Mouse (Mus musculus) embryonic facial prominence, embryonic 11.5 days (tissue): ENCODE results near the gene Cd3eap. TPM values are rescaled to one million over a fixed set of nuclear protein-coding genes. Genes with fewer than 3 reads are reported as not detected.

Experiments
- ATAC-seq: fragments of 200-750 bp; cut with Nextera tagmentation; replicated peaks from 2 replicates; pipeline ENCODE4 v1.8.0; 2017; ENCODE audit warnings: low read depth; ENCODE audit not compliant: insufficient number of reproducible peaks, low FRiP score, low TSS enrichment
- DNase-seq: peaks from one replicate; pipeline ENCODE4 v3.0.0-alpha.2; 2015; ENCODE audit warnings: low spot score
- H3K27ac ChIP-seq: fragments of 300-500 bp; sonication (generic); replicated peaks from 2 replicates; pipeline ENCODE4 v1.5.1; 2014; ENCODE audit warnings: mild to moderate bottlenecking, low read depth, low read length, control low read depth
- H3K27me3 ChIP-seq: fragments of 300-500 bp; sonication (generic); 2 replicates; pipeline ENCODE4 v1.6.1; 2014; ENCODE audit warnings: mild to moderate bottlenecking, low read length, moderate library complexity, mixed read lengths; ENCODE audit not compliant: control insufficient read depth, insufficient read depth
- H3K36me3 ChIP-seq: fragments of 300-500 bp; sonication (generic); replicated peaks from 2 replicates; pipeline ENCODE4 v1.6.1; 2014; ENCODE audit warnings: low read depth, mild to moderate bottlenecking, low read length, moderate library complexity, mixed read lengths; ENCODE audit not compliant: control insufficient read depth, insufficient read depth
- H3K4me1 ChIP-seq: fragments of 300-500 bp; sonication (generic); 2 replicates; pipeline ENCODE4 v1.6.1; 2014; ENCODE audit warnings: low read length, mixed read lengths; ENCODE audit not compliant: control insufficient read depth, insufficient read depth
- H3K4me2 ChIP-seq: fragments of 300-500 bp; sonication (generic); 2 replicates; pipeline ENCODE4 v1.6.1; 2014; ENCODE audit warnings: low read depth, mild to moderate bottlenecking, control low read depth, low read length, moderate library complexity
- H3K4me3 ChIP-seq: fragments of 300-500 bp; sonication (generic); 2 replicates; pipeline ENCODE4 v1.5.1; 2014; ENCODE audit warnings: low read depth, low read length, control low read depth
- H3K9ac ChIP-seq: fragments of 300-500 bp; sonication (generic); replicated peaks from 2 replicates; pipeline ENCODE4 v1.6.1; 2014; ENCODE audit warnings: mild to moderate bottlenecking, control low read depth, low read length
- H3K9me3 ChIP-seq: fragments of 300-500 bp; sonication (generic); replicated peaks from 2 replicates; pipeline ENCODE4 v1.6.1; 2016; ENCODE audit warnings: mild to moderate bottlenecking, low read length, inconsistent platforms, mixed read lengths; ENCODE audit not compliant: control insufficient read depth
- WGBS: fragments of 180-500 bp; shearing (Covaris S2); extraction: QIAGEN DNeasy Blood & Tissue Kit; methylation state at CpG from one replicate; pipeline ENCODE4 v1.1.7; 2014; 5-methylcytosine and 5-hydroxymethylcytosine counted together
- polyA plus RNA-seq: library from polyadenylated mRNA; unstranded; fragments of >200 nt; fragmentation: Nextera tagmentation; extraction: Ambion mirVana; gene quantifications from 2 replicates; pipeline ENCODE4 v1.2.1, GENCODE M21; 2014

The Cd3eap gene
- polyA plus RNA-seq = 20.1 and 21.5 TPM in 2 replicates

DNA sequence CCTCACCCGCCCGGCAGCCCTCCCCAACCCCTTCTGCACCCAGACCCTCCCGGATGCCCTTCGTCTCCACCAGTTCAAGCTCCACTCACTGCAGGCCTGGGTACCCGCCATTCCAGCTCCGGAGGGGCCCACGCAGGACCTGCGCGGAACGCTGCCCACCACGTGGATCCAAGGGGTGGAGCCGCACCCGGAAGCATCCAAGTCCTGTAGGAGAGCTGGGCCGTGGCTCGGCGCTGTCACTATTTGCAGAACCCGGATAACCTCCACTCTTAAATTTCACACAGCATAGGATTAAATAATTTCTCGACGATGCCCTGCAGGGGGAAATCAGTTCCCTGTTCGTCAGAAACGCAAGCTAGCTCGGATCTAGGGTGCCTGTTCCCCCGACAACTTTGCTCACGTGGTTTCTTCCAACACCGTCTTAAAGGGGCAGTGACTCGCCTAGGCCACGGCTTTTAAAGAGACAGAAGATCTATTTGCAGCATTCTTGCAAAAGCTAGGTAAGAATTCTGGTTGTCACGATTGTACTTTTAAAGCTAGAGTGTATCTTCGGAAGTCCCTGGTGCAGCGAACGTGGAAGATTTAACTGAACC, at the start of gene Cd3eap, which contains the start of gene Ppp1r13l:
Gene Cd3eap (minus strand): TSS at position 185 of the 593 bp plus-strand sequence.
Gene Ppp1r13l (plus strand): TSS at position 451 of the 593 bp plus-strand sequence.
- no peaks in the 10 kb centered on the region for H3K27me3 ChIP-seq
- peak; percentile 57 for ATAC-seq
- DNase-seq = peak; percentile 89
- H3K9ac ChIP-seq = peak within 1 kb of the TSS; percentile 61
- H3K27ac ChIP-seq = no peak within 1 kb of the TSS; the same call in 1 of the 2 replicates
- H3K9me3 ChIP-seq = no peaks in the 10 kb centered on the region
- under 1% methylated on average over 31 of the region's 31 CpGs for WGBS
- peaks cover 2% of the 10 kb centered on the region for H3K4me1 ChIP-seq
- H3K36me3 ChIP-seq = no peaks in the 10 kb centered on the region; the same call in 1 of the 2 replicates
- peak within 1 kb of the TSS; percentile 68 for H3K4me3 ChIP-seq
- peak within 1 kb of the TSS; percentile 95 for H3K4me2 ChIP-seq

DNA sequence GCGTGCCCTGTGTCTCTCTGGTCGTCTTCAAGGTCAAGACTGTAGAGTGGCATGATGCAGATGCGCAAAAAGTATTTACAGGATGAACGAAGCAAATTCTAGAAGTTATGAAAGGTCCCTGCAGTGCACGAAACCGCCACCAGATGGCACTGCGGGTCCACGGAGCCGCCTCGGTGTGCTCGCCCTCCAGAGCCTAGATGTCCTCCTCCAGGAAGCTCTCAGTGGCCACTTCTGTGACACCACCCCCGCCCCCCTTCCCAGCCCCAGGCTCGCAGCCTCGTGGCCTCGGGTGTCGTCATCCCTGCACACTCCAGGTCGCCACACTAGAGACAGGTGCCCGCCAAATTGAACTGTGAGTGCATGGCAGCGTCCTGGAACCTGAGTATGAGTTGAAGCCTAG, 46.1 kb upstream of the Cd3eap start:
- DNase-seq (peak; percentile 88), ATAC-seq (no peak)
- H3K27ac ChIP-seq = no peak overlapping the region
- H3K4me1 ChIP-seq = peaks cover 9% of the 10 kb centered on the region
- no peaks in the 10 kb centered on the region for H3K9me3 ChIP-seq
- H3K27me3 ChIP-seq = peaks cover 32% of the 10 kb centered on the region
- no peak overlapping the region for H3K4me3 ChIP-seq
- no peak overlapping the region for H3K9ac ChIP-seq
- peak overlapping the region; percentile 10 for H3K4me2 ChIP-seq
- 3% methylated on average over 19 of the region's 19 CpGs for WGBS
- no peaks in the 10 kb centered on the region for H3K36me3 ChIP-seq

DNA sequence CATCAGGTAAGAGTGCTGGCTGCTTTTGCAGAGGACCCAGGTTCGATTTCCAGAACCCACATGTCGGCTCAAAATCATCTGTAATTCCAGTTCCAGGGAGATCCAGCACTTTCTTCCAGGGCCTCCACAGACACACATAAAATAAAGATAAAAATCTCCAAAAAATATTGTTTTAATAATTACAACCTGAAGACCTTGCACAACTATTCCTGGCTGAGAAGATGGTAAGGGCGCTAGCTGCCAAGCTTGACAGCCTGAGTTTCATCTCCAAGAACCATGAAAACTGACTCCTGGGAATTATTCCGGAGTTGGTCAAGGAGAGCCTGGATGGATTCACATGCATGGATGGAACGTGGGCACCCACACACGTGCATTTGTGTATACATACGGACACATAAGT, 45.2 kb upstream of the Cd3eap start, which contains the start of gene Ckm:
Gene Ckm (plus strand): TSS at position 301 of the 400 bp plus-strand sequence.
- Histone ChIP-seq H3K4me1 (peaks cover 9% of the 10 kb centered on the region), H3K27ac (no peak within 1 kb of the TSS), H3K4me3 (peak within 1 kb of the TSS; percentile 58), H3K27me3 (peaks cover 37% of the 10 kb centered on the region), H3K9me3 (no peaks in the 10 kb centered on the region), H3K4me2 (peak within 1 kb of the TSS; percentile 95), H3K9ac (peak within 1 kb of the TSS; percentile 55), H3K36me3 (no peaks in the 10 kb centered on the region)
- ATAC-seq (no peak), DNase-seq (no peak)
- 50% methylated on average over 7 of the region's 7 CpGs for WGBS

DNA sequence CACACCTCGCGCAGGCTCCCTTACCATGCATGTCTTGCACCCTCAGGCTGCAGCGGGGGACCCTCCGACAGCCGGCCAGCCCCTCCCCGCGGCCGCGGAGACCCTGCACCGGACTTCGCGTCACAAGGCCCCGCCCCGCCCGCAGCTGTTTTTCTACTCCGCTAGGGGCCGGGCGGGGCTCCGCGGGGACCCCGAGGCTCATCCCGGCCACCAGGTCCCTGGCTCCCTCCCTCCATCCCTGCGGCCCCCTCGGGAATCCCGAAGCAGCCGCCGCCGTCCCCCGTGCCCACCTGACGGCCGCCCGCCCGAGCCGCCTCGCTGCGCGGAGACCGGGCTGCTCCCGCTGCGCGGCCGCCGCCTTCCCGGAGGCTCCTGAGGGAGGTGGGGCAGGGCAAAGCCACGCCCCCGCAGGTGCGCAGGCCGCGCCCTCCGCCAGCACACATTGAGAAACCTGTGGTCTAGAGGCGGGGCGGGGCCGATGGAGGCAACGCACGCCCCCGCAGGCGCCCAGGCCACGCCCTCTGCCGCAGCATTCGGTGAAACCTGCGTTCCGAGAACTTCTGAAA, 44.5 kb upstream of the Cd3eap start, which contains the start of gene Klc3:
Gene Klc3 (minus strand): TSS at position 374 of the 566 bp plus-strand sequence.
- under 1% methylated on average over 61 of the region's 62 CpGs for WGBS
- Histone ChIP-seq H3K4me3 (peak within 1 kb of the TSS; percentile 58), H3K9me3 (no peaks in the 10 kb centered on the region), H3K4me2 (peak within 1 kb of the TSS; percentile 95), H3K9ac (peak within 1 kb of the TSS; percentile 55), H3K27ac (no peak within 1 kb of the TSS), H3K36me3 (no peaks in the 10 kb centered on the region), H3K4me1 (peaks cover 9% of the 10 kb centered on the region), H3K27me3 (peaks cover 37% of the 10 kb centered on the region)
- peak; percentile 73 for DNase-seq
- 0 out of 2 replicates have a peak, but pooled peaks have one; percentile 8 for ATAC-seq

DNA sequence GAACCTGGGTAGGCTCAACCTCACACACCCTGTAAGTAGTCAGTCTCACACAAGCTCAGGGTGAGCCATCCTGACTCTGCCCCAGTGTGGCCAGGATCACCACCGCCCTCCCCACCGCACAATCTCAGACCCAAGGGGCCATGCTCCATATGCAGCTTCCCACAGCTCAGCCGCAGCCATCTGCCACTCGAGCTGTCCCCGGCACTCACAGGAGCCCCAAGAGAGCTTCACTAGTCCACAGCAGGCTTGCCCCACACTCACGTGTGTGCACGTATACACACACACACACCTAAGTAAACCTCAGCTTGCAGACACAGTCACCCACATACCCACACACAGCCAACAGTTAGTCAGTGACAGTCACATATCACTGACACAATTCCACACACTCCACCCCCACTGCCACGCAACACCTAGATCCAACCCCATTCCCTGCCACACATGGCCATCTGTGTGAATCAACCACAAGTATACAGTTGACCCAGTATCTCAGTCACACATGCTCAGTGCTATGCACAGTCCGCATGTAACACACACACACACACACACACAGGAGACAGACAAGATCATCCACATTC, 43.3 kb upstream of the Cd3eap start:
- no peaks in the 10 kb centered on the region for H3K9me3 ChIP-seq
- H3K27ac ChIP-seq = no peak overlapping the region
- ATAC-seq = no peak
- H3K9ac ChIP-seq = no peak overlapping the region
- H3K4me3 ChIP-seq = no peak overlapping the region
- no peak overlapping the region for H3K4me2 ChIP-seq
- DNase-seq = no peak
- H3K4me1 ChIP-seq = peaks cover 9% of the 10 kb centered on the region
- peaks cover 37% of the 10 kb centered on the region for H3K27me3 ChIP-seq
- H3K36me3 ChIP-seq = no peaks in the 10 kb centered on the region
- 80% methylated on average over 9 of the region's 9 CpGs for WGBS

DNA sequence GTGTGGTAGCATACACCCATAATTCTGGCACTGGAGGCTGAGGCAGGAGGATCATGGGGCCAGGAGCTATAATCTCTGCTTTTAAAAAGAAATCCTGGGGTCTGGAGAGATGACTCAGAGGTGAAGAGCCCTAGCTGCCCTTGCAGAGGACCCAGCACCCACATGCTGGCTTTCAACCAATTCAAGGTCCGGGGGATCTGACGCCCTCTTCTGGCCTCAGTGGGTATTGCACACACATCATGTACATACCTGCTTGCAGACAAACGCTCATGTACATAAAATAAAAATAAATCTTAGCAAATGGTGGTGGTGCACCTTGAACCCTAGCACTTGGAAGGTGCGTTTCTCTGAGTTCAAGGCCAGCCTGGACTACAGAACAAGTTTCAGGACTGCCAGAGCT, 41.7 kb upstream of the Cd3eap start:
- no peaks in the 10 kb centered on the region for H3K9me3 ChIP-seq
- H3K36me3 ChIP-seq = no peaks in the 10 kb centered on the region
- no peak overlapping the region for H3K4me2 ChIP-seq
- H3K27me3 ChIP-seq = peaks cover 37% of the 10 kb centered on the region
- no peak for ATAC-seq
- H3K4me1 ChIP-seq = peaks cover 9% of the 10 kb centered on the region
- WGBS = 83% methylated on average over 4 of the region's 4 CpGs
- no peak for DNase-seq
- H3K4me3 ChIP-seq = no peak overlapping the region
- H3K9ac ChIP-seq = no peak overlapping the region
- H3K27ac ChIP-seq = no peak overlapping the region

DNA sequence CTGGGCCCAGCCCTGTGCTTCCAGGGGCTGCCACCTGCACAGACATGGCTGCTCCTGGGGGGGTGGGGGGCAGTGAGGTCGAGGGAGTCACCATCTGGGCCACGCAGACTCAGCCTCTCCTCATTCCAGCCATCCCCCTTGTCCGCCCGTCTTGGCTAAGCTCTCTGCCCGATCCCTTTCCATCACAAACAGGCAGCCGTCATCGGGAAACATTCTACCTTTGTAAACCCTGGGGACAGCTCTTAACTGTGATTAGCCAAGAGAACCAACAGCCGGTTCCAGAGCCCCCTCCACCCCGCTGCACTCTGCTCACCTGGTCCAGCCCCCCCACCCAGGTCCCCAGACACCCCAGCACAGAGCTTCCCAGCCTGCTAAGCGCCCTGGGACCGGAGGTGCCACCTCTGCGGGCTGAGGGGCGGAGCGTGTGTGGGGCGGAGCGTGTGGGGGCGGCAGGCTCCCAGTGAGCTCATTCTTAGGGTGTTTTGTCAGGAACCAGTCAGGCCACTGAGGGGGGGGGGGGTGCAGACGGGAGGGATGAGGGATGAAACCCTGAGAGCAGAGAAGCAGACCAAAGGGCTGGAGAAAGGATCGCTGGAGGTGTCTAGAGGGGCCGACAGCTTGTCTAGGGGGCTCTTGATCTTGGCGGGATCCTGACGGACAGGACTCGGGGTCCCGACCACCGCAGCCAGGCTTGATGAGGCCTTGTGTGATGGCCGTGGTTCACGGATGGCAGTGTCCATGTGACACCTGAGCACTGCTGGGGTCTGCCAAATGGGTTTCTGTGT, 40.4 kb upstream of the Cd3eap start:
- peaks cover 31% of the 10 kb centered on the region for H3K27me3 ChIP-seq
- peak; percentile 56 for DNase-seq
- H3K4me1 ChIP-seq = peaks cover 7% of the 10 kb centered on the region; the same call in 1 of the 2 replicates
- H3K9ac ChIP-seq = peak overlapping the region; percentile 37; the same call in 1 of the 2 replicates
- ATAC-seq = peak; percentile 25; the same call in 1 of the 2 replicates
- H3K27ac ChIP-seq = no peak overlapping the region
- H3K36me3 ChIP-seq = peaks cover 3% of the 10 kb centered on the region
- no peaks in the 10 kb centered on the region for H3K9me3 ChIP-seq
- H3K4me3 ChIP-seq = peak overlapping the region; percentile 28
- WGBS = 2% methylated on average over 25 of the region's 27 CpGs
- peak overlapping the region; percentile 46 for H3K4me2 ChIP-seq
